Mouse (Mus musculus) right cerebral cortex, postnatal 36 days (tissue): Measurements from ENCODE around the gene Gm35549.
A peak's percentile ranks its signal among the peaks of the same experiment; 100 is the strongest.
"Not testable (repeated sequence)": the region's sequence is repeated elsewhere in the genome, so short reads cannot be mapped to it uniquely, and the experiment has no call there.

Experiments used
- DNase-seq, 2 experiments: peaks; one replicate each; pipeline ENCODE4 v3.0.0; 2022; ENCODE audit warnings: low spot score in 2 of 2, mixed read lengths in 1 of 2

Gene Gm35549

DNA sequence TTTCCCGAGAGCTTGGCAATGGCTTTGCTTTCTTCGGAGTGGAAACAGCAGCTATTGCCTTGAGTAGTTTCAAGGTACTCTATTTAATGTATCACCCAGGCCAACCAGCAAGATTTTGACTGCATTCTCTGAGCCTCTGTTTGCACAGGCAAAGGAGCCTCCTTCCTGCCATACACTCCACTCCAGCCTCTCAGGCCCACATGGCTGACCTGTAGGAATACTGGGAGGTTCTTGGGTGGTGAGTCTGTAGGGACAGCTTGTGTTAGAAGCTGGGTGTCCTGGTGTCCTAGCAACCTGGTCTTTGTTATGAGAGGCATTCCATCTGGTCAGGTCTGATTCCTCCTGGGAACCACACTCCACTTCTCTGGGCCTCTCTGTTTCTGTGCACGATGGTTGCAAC lies at the start of gene Gm35549:
TSS of gene Gm35549 (minus strand) at position 276 of the 400 bp plus-strand sequence.
- no peak for DNase-seq

DNA sequence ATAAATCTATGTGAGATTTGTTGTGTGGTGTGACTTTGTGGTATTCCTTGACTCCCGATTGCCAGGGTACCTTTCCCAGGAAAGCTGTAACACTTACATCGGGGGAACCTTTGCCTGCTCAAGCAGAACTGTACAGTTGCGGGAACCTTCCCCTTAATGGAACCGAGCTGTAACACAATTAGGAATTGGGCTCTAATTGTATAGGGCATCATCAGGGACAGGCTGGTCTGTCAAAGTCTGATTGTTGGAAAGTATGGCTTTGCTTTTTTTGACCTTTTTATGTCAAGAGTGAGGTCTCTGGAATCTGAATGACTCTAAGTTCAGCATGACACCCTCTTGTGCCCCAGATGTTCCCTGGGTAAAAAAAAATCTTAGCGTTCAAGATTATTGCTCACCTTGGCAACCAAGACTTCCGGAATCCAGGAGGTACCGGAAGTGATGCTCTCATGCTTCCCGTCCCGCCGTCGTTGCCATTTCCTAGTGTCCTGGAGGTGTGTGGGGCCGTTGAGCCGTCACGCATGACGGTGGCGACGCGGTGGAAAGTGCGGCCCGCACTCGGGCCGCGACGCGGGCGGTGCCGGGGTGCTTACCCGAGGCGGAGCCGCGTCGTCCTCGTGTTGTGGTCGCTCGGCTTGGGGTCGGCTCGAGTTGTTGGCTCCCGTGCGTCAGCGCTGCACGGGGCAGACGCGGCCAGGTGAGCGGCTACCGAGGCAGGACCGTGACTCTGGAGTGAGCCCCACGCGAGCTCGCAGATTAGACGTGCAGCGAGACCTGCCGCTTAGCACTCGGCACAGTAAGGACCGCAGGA lies 42.7 kb upstream of the Gm35549 start:
- DNase-seq = peak; percentile 54 to 56

DNA sequence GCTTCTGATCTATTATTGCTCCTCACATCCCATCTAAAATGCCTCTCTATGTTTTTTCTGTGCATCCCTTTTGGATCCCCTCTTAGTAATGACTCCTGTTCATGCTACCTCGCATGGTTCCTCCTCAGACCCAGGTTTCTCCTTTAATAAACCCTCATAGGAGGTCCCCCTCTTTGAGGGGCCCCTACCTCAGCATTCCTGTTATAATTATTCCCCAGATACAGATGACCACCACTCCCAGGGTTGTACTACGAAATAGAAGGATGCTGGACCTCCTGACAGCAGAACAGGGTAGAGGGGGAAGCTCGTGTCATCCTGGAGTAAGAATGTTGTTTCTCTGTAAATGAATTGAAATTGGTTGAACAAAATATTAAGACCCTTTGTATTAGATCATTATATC lies 41.5 kb upstream of the Gm35549 start, which contains the start of gene Zkscan7:
TSS of gene Zkscan7 (plus strand) at position 301 of the 400 bp plus-strand sequence.
- no peak for DNase-seq

DNA sequence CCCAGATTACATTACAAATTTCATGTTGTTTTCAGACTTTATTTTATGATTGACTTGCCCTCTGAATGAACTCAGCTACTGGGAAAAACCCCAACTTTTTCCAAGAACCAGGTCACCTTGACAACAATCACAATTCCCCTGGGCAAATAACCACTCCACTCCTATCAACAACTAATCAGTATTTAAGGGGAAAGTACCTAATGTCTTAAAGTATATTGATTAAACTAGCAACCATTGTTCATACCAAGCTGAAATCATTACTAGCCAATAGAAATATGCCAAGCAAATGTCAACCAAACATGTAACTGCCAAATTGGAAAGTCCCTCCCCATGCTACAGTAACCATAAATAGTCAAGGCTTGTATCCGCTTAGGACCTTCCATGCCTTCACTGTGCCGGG lies 31.3 kb upstream of the Gm35549 start:
- no peak for DNase-seq

DNA sequence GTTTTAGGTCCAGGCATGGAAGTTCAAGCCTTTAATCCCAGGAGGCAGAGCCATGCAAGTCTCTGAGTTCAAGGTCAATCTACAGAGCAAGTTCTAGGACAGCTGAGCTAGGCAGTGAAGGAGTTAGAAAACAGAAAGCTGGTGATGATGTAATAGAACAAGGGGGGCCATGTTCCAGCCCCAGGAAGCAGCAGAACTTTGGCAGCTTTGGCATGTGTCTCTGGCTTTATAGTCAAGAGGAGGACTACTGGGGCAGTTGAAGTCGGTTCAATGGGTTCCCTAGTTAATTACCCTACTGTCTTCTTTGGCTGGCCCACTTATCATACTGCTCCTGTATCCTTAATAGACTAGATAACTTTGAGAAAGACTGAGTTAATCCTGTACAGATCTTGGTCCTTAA lies 30.8 kb upstream of the Gm35549 start:
- DNase-seq = no peak

DNA sequence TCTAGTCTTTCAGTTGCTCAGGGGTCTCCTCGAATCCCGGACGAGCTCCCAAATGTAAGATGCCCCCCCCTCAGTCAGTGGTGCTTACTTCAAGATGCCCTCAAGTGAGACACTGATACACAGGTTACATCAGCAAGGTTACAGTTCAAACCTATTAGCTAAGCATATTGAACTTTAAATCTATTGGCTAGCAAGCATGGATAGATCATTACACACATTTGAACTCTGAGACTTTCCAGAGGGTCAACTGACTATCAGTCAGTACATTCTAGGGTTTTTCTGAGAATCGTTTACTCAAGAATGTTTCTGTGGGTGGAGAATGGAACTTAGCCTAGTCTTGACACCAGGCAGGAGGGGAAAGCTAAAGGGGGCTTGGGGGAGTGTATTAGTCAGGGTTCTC lies 28.8 kb upstream of the Gm35549 start:
- no peak for DNase-seq

DNA sequence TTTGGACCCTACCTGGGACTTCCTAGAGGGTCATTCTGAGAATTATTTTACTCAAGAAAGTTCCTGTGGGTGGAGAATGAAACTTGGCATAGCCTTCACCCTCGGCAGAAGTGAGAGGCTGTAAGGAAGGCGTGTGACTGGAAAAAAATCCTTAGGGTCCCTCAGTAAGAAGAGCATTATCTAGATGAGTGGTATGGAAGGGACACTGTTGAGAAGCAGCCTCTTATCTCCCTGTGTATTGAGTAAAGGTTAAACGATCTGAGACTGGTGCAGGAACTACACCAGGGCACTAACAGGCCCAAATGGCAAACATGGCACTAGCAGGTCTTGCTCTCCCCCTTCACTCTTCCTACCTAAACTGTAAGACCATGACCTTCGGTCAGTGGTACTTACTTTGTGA lies 22.4 kb upstream of the Gm35549 start:
- DNase-seq = no peak

DNA sequence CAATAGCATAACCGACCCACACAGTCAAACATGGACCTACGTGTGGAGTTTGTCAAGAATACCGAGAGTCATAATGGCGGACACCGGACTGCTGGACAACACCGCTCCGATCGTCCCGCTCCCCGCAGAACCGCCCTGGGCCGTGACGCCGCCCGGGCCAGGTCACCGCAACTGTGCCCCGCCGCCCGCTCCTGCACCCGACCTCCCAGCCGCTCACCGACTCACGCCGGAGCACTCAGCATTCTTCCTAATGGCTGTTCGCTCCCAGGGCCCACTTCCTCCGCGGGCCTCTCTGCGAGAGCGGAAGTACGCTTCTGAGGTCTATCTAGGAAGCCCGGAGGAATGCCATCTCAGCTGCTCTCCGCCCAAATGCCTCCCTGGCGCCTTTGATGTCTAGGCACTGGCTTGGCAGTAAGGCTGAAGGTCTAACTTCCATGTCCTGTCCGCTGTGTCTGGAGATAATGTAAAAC lies 21.9 kb upstream of the Gm35549 start, which contains the start of gene Zfp445:
TSS of gene Zfp445 (minus strand) at position 310 of the 470 bp plus-strand sequence.
- peak; percentile 64 to 71 for DNase-seq

DNA sequence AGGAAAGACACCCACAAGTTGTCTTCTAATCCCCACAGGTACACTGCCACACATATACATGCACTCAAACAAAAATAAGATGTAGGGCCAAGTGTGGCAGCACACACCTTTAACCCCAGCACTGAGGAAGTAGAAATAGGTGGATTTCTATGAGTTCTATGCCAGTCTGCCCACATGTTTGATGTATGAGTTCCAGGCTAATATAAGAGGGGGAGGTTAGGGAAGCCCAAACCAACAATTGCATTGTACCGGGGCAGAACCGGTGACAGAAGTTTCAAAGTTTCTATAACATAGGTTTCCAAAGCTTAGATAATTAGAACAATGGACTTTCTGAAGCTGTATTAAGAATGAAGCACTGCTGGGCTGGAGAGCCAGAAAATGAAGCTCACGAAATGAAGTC lies 21.0 kb upstream of the Gm35549 start:
- no peak for DNase-seq

DNA sequence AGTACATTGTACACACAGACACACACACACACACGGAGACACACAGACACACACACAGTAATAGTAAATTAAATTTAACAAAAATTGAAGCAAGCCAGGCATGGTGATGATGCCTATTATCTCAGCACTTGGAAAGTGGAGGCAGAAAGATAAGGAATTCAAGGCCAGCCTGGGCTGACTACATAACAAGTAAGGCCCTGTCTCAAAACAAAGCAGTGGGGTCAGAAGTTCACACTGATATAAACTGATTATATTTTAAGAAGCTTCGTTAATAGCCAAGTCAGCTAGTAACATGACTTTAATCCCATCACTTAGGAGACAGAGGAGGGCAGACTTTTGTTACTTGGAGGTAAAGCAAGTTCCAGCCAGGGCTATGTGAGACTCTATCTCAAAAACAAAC lies 19.9 kb upstream of the Gm35549 start:
- DNase-seq = no peak

DNA sequence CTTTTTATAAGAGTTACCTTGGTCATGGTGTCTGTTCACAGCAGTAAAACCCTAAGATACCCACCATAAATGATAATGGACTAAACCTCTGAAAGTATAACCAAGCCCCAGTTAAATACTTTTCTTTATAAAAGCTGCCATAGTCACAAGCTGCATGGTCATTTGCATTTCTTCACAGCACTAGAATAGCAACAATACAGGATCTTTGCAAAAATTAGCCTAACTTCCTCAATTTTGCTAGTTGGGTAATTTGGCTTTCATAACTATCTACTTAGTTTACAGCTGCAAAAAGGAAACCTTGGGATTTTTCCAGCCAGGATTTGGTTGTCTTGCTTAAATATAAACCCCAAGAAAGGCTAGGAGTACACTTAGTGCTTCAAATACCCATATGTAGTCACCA lies 16.9 kb upstream of the Gm35549 start:
- DNase-seq = no peak

DNA sequence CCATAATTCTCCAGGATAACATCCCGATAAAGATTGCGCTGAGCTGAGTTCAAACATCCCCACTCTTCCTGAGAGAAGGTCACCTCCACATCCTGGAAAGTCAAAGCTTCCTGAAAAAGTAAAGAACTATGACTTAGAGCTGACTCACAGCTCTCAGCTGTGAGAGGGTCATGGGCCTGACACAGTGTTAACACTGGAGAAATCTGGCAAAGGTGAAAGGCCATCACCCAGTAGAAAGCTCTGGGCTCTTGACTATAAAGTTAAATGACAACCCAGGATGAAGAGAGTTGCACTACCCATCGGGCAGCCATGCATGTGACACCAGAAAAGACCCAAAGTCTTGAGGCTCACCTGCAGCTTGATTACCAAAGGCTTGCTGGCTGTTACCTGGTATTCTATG lies 12.9 kb upstream of the Gm35549 start:
- no peak for DNase-seq

DNA sequence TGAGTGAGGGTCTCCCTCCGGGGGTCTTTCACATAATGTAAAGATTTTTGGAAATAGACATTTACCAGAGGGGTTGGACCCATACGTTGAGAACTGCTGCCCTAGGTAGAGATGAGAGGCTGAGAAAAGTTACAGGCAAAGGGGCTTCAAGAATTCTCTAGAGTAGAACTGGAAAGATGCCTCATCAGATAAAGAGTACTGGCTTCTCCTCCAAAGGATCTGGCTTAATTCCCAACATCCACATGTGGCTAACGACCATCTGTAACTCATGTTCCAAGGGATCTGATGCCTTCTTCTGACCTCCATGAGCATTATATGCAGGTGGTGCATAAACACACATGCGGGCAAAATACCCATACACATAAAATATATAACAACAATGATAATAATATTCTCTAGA lies 11.8 kb upstream of the Gm35549 start:
- no peak for DNase-seq

DNA sequence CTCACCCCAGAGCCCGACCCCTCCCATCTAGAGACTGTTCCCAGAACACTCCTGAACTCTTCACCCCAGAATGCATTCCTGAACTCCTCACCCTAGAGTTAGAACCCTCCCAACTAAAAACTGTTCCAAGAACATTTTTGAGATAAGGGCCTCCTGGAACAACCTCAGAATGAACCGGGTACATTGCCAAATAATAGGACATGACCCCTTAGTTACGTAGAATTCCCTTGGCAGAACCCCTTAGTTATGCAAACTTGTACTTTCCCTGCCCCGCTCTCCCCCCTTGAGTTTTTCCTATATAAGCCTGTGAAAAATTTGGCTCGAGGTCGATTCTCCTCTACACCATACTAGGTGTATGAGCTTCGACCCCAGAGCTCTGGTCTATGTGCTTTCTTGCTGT lies 11.3 kb upstream of the Gm35549 start:
- DNase-seq = not testable (repeated sequence)

DNA sequence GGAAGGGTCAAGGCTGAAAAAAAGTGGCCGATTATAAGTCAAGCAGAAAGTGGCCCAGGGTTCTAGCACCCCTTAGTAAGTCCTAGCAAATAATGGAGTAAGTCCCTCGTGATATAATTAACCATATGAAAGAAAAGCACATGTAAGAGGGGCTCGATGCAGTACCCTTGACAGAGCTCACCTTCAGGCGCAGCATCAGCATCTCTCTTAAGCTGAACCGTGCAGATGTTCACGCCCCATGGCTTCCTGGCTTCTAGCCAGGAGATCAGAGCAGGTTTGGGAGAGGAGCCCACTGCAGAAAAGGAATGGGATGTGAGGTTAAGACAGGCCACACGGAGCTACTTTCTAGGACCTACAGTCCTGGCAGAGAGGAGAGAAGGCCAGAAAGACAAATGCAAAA lies 10.7 kb upstream of the Gm35549 start:
- no peak for DNase-seq

DNA sequence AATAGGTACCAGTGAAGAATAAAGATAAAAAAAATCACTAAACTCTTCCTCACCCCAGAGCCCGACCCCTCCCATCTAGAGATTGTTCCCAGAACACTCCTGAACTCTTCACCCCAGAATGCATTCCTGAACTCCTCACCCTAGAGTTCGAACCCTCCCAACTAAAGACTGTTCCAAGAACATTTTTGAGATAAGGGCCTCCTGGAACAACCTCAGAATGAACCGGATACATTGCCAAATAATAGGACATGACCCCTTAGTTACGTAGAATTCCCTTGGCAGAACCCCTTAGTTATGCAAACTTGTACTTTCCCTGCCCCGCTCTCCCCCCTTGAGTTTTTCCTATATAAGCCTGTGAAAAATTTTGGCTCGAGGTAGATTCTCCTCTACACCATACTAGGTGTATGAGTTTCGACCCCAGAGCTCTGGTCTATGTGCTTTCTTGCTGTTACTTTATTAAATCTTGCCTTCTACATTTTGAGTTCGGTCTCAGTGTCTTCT lies 4.0 kb upstream of the Gm35549 start:
- DNase-seq = not testable (repeated sequence)

DNA sequence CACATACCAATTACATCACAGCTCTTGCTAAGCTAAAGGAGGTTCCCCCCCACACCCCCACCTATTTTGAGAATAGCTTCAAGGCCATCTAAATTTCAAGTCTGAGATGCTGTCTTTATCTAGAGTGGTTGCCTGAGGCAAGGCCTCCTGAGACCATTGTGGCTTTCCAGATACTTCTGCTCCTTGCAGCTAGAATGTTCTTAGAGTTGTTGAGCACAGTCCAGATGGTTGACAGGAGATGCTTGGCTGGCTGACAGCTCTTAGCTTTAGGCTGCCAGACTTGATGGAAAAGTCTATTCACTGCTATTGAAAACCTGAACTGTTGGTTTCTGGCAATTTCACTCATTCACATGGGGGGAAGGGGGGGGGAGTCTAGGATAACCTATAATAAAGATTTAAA lies 2.3 kb upstream of the Gm35549 start:
- peak; percentile 12 to 24 for DNase-seq

DNA sequence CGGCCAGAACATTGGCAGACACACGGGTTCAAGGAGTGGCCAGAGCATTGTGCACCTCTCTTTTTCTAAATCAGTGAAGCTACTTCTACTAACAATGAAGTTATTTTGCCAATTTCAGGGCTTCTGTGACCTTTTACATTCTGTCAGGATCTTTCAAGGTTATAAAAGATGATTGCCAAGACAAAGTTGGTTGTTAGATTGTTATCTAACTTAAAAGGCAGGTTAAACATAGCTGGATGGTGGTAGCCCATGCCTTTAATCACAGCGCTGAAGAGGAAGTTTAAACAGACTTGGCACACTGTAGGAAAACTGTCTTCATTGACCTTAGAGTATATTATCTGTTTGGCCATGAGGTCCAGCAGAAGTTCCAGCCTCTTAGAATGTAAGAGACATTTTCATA lies 1.8 kb upstream of the Gm35549 start:
- no peak for DNase-seq

DNA sequence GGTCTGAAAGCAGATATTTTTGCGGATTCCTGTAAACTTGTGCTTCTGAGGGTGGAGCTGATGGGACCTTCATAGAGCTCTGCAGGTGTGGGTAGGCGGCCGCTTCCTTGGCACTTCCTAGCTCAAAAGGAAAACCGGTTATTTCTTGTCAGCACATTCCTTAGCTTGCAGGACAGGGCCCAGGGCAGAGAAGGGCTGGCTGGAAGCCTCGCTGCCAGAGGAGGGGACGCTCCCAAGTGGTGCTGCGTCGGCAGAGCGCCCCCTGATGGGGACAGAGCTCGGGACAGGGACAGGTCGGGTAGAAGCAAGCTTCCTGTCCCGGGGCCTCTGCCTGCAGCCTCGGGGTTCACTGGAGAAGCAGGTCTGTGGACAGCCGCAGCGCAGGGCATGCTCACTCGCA lies 6.2 kb downstream of the Gm35549 start:
- DNase-seq = no peak

DNA sequence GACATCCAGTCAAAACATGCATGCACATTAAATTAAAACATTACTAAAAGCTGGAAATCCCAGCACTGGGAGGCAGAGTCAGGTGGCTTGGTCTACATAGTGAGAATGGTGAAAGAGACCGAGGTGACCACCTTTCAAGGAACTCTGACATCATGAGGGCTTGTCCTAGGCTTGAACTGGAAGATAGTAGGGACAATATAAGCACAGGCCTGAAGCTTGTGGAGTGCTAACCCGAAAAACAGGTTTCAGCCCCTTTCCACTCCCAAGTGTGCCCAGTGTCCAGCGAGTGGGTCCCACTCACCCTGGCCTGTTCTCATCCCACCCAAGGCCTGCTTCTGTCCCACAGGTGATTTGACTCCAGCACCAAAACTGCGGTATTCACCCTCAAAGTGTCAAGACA lies 6.6 kb downstream of the Gm35549 start:
- DNase-seq = no peak

DNA sequence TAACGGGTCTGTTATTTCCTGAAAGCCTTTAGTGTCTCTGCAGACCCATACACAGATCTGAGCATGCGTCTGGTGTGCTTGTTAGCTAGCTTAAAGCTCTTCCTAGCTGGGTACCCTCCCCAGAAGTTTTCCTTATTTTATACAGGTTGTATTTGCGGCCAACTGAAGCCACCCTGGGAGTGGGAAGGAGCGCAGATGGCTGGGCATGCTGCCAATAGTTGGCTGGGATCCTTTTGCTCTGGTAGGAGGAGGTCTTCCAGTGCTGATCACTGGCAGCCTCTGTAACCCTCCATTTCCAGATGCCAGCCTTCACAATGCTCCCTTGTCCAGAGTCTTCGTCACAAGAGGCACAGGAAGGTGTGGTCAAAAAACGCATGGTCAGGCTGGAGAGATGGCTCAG lies 7.0 kb downstream of the Gm35549 start:
- DNase-seq = peak in 1 of 2 experiments; percentile 28

DNA sequence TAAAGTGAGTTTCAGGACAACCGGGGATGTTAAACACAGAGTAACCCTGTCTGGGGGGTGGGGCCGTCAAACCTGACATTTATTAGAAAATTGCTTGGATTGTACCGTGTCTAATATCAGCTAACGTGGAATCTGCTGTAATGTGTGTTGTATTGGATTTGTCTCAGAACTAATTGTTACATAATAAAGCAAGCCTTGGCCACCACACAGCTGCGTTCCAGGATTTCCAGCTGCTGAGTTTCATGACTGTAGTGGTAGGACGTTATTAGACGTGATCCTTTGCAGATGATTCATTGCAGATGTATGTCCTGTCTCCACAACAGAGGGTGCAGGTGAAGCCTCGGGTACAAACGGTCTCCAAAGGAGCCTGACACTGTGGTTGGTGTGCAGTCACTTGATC lies 7.7 kb downstream of the Gm35549 start:
- DNase-seq = no peak

DNA sequence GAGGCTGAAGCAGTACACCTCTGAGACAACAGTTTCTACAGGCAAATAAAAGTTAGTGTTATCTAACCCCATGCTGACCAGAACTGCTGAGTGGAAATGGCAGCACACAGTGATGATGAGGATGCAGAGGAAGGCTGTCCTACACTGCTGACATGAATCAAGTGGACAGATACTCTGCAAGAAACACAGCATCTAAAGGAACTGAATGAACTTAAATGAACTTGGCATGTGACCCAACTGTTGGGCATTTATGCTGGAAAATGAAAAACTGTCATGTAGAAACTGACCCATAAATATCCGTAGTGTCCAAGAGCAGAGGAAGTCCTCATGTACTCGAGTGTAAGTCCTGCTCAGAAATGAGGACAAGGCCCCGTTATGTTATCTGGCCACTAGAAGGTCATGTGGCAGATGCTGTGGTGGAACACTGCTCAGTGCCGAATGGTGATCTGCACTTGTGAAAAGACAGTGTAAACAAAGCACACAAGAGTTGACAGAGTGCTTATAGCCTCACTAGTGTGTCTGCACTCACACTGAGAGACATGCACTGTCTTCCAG lies 13.9 kb downstream of the Gm35549 start:
- no peak for DNase-seq
